Mouse (Mus musculus): ENCODE results near the gene Rptor. TPM values are rescaled to one million over a fixed set of nuclear protein-coding genes. Genes with fewer than 3 reads are reported as not detected.

Gene Rptor
- polyA plus RNA-seq, 1 experiment from 2014 or later, result 18.6 TPM

DNA sequence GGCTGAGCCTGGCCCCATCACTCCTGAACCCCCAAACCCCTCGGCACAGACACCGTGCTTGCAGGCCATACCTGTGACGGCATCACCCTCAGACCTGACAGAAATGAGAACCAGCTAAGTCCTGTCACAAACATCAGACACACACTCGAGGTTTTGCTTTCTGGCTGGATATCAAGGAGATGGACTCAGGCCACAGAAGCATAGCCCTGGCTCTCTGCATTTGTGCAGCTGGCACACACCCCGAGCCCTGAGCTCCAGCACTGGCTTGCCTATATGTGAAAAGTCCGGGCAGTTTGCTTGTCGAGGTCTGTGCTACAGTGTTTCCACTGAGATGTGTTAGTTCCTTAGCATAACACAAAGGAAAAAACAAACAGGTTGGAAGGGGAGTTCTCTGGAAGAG lies 305.0 kb downstream of the Rptor start:
- no peak for ATAC-seq (ENCODE audit: insufficient number of reproducible peaks, insufficient read depth, low FRiP score, low TSS enrichment, low read depth)
- Histone ChIP-seq H3K9ac (replicated peaks) (0 out of 2 replicates have a peak overlapping the region, but pooled peaks have one; percentile 23), H3K4me1 (replicated peaks) (peaks cover 12% of the 10 kb centered on the region), H3K4me3 (replicated peaks) (no peak overlapping the region), H3K27ac (no peak overlapping the region), H3K27me3 (0 out of 2 replicates have a peak, but pooled peaks cover 6% of the 10 kb centered on the region), H3K9me3 (no peaks in the 10 kb centered on the region), H3K36me3 (no peaks in the 10 kb centered on the region), H3K4me2 (no peak overlapping the region)
- WGBS, result 54% methylated on average over 7 of the region's 7 CpGs

DNA sequence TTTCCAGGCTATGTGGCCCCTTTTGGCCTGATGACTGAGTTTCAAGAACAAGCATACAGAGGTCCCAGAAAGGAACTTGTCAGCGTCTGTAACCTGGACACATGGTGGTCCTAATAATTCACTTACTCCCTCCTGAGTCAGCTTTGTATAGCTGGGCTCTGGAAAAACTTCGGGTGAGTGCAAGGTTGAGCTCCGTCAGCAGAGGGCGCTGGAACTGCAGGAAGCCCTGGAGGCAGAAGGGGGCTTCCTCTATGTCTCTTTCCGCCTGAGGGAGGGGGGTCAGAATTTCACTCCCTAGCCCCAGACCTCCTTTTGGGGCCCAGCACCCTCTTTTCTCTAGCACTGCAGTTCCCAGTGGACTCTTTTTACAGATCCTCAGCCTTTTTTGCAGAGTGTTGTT lies 306.7 kb downstream of the Rptor start:
- Histone ChIP-seq H3K9ac (replicated peaks) (no peak overlapping the region), H3K4me3 (replicated peaks) (no peak overlapping the region), H3K4me1 (replicated peaks) (peaks cover 20% of the 10 kb centered on the region), H3K9me3 (no peaks in the 10 kb centered on the region), H3K27ac (no peak overlapping the region), H3K4me2 (no peak overlapping the region), H3K27me3 (0 out of 2 replicates have a peak, but pooled peaks cover 6% of the 10 kb centered on the region), H3K36me3 (no peaks in the 10 kb centered on the region)
- ATAC-seq (ENCODE audit: insufficient number of reproducible peaks, insufficient read depth, low FRiP score, low TSS enrichment, low read depth), result no peak
- WGBS, result under 1% methylated on average over 5 of the region's 5 CpGs

- H3K4me2 ChIP-seq, result peak overlapping the region; percentile 91
- peak overlapping the region; percentile 95 for H3K4me3 ChIP-seq (replicated peaks)
- WGBS, result 6% methylated on average over 7 of the region's 7 CpGs
- peak overlapping the region; percentile 81 for H3K27ac ChIP-seq
- H3K9ac ChIP-seq (replicated peaks), result peak overlapping the region; percentile 94
- peaks cover 25% of the 10 kb centered on the region for H3K36me3 ChIP-seq
- no peaks in the 10 kb centered on the region for H3K9me3 ChIP-seq
- ATAC-seq (ENCODE audit: insufficient number of reproducible peaks, insufficient read depth, low FRiP score, low TSS enrichment, low read depth), result no peak
- 0 out of 2 replicates have a peak, but pooled peaks cover 6% of the 10 kb centered on the region for H3K27me3 ChIP-seq
- peaks cover 39% of the 10 kb centered on the region for H3K4me1 ChIP-seq (replicated peaks)
These were observed 310.1 kb downstream of the Rptor start for GRCm38 (mm10) chr11:119912845-119913244.

DNA sequence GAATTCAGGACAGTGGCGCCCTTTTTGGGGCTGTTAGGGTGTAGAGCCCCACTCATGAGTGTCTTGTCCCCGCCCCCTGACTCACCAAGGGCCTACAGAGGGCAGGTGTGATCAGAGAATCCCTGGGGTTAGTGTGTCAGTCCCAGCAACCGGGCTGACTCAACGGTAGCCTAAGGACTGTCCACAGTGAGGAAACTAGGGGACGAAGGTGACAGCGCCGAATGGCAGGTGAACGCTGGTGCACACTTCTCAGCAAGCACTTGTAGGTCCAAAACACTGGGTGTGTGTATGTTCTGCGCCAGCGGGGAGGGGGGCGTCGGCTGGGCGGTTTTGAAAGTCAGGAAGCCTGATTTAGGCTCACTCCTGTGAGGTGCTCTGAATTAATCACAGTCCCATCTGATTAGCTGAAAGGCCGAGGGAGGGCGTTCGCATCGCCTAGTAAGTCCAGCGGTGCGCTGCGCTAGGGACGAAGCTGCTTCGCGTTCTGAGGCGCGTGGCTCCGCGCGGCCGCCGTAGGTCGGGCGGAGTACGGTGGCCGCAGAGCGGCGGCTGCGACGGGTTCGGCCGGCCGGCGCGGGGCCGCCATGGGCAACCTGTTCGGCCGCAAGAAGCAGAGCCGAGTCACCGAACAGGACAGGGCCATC lies 310.7 kb downstream of the Rptor start, which contains the start of gene Chmp6:
Chmp6 (plus strand) TSS at position 151 of the 644 bp plus-strand sequence.
- ATAC-seq (ENCODE audit: insufficient number of reproducible peaks, insufficient read depth, low FRiP score, low TSS enrichment, low read depth), result peak; percentile 29
- H3K4me1 ChIP-seq (replicated peaks), result peaks cover 39% of the 10 kb centered on the region
- H3K36me3 ChIP-seq, result peaks cover 30% of the 10 kb centered on the region
- no peaks in the 10 kb centered on the region for H3K9me3 ChIP-seq
- 0 out of 2 replicates have a peak, but pooled peaks cover 6% of the 10 kb centered on the region for H3K27me3 ChIP-seq
- under 1% methylated on average over 48 of the region's 48 CpGs for WGBS
- H3K27ac ChIP-seq, result peak within 1 kb of the TSS; percentile 81
- peak within 1 kb of the TSS; percentile 95 for H3K4me3 ChIP-seq (replicated peaks)
- peak within 1 kb of the TSS; percentile 94 for H3K9ac ChIP-seq (replicated peaks)
- H3K4me2 ChIP-seq, result peak within 1 kb of the TSS; percentile 91

- Histone ChIP-seq H3K4me3 (replicated peaks) (peak overlapping the region; percentile 95), H3K36me3 (peaks cover 36% of the 10 kb centered on the region), H3K9me3 (no peaks in the 10 kb centered on the region), H3K4me2 (peak overlapping the region; percentile 91), H3K9ac (replicated peaks) (peak overlapping the region; percentile 94), H3K27me3 (0 out of 2 replicates have a peak, but pooled peaks cover under 1% of the 10 kb centered on the region), H3K27ac (peak overlapping the region; percentile 81), H3K4me1 (replicated peaks) (peaks cover 38% of the 10 kb centered on the region)
- under 1% methylated on average over 25 of the region's 26 CpGs for WGBS
- ATAC-seq (ENCODE audit: insufficient number of reproducible peaks, insufficient read depth, low FRiP score, low TSS enrichment, low read depth), result no peak; the same call in 1 of the 2 replicates
These were observed 311.2 kb downstream of the Rptor start for GRCm38 (mm10) chr11:119913935-119914314.

DNA sequence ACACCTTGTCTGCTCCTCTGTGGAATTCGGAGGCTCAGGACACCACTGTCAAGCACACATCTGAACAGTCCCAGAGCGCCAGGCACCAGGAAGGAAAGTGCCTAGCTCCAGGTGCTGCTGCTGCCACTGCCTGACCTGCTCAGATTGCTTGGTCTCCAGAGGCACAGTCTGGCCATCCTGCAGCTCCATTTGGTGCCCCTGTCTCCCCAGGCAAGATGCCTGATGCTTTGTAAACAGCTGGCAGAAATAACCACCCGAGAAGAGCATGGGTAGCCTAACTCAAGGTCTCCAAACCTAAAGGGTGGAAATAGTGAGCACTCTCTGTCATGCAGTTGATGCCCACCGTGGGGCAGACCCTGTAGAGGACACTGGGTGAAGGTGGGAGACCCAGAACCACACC lies 311.7 kb downstream of the Rptor start:
- Histone ChIP-seq H3K27me3 (no peaks in the 10 kb centered on the region), H3K9ac (replicated peaks) (peak overlapping the region; percentile 94), H3K27ac (peak overlapping the region; percentile 81), H3K4me3 (replicated peaks) (peak overlapping the region; percentile 95), H3K4me2 (peak overlapping the region; percentile 91), H3K9me3 (no peaks in the 10 kb centered on the region), H3K4me1 (replicated peaks) (peaks cover 35% of the 10 kb centered on the region), H3K36me3 (peaks cover 40% of the 10 kb centered on the region)
- WGBS, result 24% methylated on average over 4 of the region's 4 CpGs
- ATAC-seq (ENCODE audit: insufficient number of reproducible peaks, insufficient read depth, low FRiP score, low TSS enrichment, low read depth), result no peak

GRCm38 (mm10) chr11:119915666-119916065 lies 313.0 kb downstream of the Rptor start:
- peak overlapping the region; percentile 91; the same call in 1 of the 2 replicates for H3K4me2 ChIP-seq
- peaks cover 53% of the 10 kb centered on the region for H3K36me3 ChIP-seq
- no peak for ATAC-seq (ENCODE audit: insufficient number of reproducible peaks, insufficient read depth, low FRiP score, low TSS enrichment, low read depth)
- no peak overlapping the region for H3K27ac ChIP-seq
- no peaks in the 10 kb centered on the region for H3K9me3 ChIP-seq
- peak overlapping the region; percentile 9; the same call in 1 of the 2 replicates for H3K4me3 ChIP-seq (replicated peaks)
- H3K4me1 ChIP-seq (replicated peaks), result peaks cover 30% of the 10 kb centered on the region
- no peaks in the 10 kb centered on the region for H3K27me3 ChIP-seq
- H3K9ac ChIP-seq (replicated peaks), result peak overlapping the region; percentile 42; the same call in 1 of the 2 replicates
- 89% methylated on average over 9 of the region's 9 CpGs for WGBS

DNA sequence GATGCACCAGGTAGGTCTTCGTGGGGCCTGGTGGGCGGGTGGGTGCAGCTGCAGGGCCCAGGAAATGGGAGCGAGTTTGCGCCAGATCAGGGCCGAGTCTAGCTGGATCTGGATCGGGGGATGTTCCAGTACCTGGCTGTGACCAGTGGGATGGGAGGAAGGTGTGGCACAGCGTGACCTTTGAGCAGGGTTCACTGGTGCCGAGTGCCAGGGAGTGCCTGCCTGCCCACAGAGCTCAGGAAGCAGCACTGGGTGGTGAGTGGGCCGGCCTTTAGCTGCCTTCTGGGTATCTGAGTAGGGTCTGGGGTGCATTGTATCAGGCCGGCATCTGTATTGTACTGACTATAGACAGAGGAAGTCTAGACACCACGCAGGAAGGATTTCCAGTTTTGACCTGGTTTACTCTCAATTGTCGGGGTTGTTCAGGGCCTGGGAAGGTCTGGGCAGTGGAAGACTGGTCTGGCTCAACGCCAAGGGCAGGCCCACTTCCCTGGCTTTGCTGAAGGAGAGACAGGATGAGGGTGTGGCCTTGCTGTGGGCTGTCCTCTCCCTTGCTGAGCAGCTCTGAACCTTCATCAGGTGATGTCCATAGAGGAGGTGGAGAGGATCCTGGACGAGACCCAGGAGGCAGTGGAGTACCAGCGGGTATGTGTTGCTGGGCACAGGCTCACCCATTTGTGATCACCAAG lies 313.5 kb downstream of the Rptor start:
- H3K4me3 ChIP-seq (replicated peaks), result peak overlapping the region; percentile 9; the same call in 1 of the 2 replicates
- ATAC-seq (ENCODE audit: insufficient number of reproducible peaks, insufficient read depth, low FRiP score, low TSS enrichment, low read depth), result no peak
- peaks cover 30% of the 10 kb centered on the region for H3K4me1 ChIP-seq (replicated peaks)
- H3K9ac ChIP-seq (replicated peaks), result no peak overlapping the region
- 0 out of 2 replicates have a peak overlapping the region, but pooled peaks have one; percentile 91 for H3K4me2 ChIP-seq
- WGBS, result 88% methylated on average over 15 of the region's 15 CpGs
- H3K9me3 ChIP-seq, result no peaks in the 10 kb centered on the region
- H3K36me3 ChIP-seq, result peaks cover 56% of the 10 kb centered on the region
- H3K27me3 ChIP-seq, result no peaks in the 10 kb centered on the region
- H3K27ac ChIP-seq, result no peak overlapping the region

- Histone ChIP-seq H3K9ac (replicated peaks) (no peak overlapping the region), H3K36me3 (peaks cover 56% of the 10 kb centered on the region), H3K27me3 (no peaks in the 10 kb centered on the region), H3K27ac (no peak overlapping the region), H3K9me3 (no peaks in the 10 kb centered on the region), H3K4me3 (replicated peaks) (no peak overlapping the region), H3K4me1 (replicated peaks) (peaks cover 30% of the 10 kb centered on the region), H3K4me2 (no peak overlapping the region)
- no peak for ATAC-seq (ENCODE audit: insufficient number of reproducible peaks, insufficient read depth, low FRiP score, low TSS enrichment, low read depth)
- WGBS, result 92% methylated on average over 21 of the region's 21 CpGs
These were observed 314.2 kb downstream of the Rptor start for GRCm38 (mm10) chr11:119916834-119917469.

DNA sequence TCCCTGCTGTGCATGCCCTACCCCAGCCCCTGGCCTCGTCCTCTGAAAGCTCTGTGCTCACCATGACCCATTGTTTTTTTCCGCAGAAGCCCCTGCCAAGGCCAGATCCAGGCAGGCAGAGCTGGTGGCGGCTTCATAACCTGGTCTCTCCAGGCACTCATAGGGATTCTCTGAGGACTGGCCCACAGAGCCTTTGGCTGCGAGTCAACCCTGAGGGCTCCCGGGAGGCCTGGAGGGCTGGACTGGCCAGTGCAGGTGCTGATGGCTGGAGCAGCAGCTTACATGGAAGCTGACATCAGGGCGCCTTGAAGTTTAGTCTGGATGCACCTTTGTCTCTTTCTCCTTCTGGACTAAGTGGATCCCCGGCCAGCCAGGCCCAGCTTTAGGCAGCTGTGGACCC lies 315.8 kb downstream of the Rptor start:
- Histone ChIP-seq H3K36me3 (peaks cover 56% of the 10 kb centered on the region), H3K27me3 (no peaks in the 10 kb centered on the region), H3K27ac (no peak overlapping the region), H3K9ac (replicated peaks) (no peak overlapping the region), H3K9me3 (no peaks in the 10 kb centered on the region), H3K4me2 (no peak overlapping the region), H3K4me1 (replicated peaks) (peaks cover 21% of the 10 kb centered on the region), H3K4me3 (replicated peaks) (no peak overlapping the region)
- 88% methylated on average over 7 of the region's 7 CpGs for WGBS
- no peak for ATAC-seq (ENCODE audit: insufficient number of reproducible peaks, insufficient read depth, low FRiP score, low TSS enrichment, low read depth)

- no peak overlapping the region for H3K4me2 ChIP-seq
- no peak overlapping the region; the same call in 1 of the 2 replicates for H3K9ac ChIP-seq (replicated peaks)
- H3K9me3 ChIP-seq, result no peaks in the 10 kb centered on the region
- H3K27me3 ChIP-seq, result no peaks in the 10 kb centered on the region; the same call in 1 of the 2 replicates
- peaks cover 19% of the 10 kb centered on the region for H3K4me1 ChIP-seq (replicated peaks)
- no peak overlapping the region for H3K27ac ChIP-seq
- 91% methylated on average over 4 of the region's 4 CpGs for WGBS
- ATAC-seq (ENCODE audit: insufficient number of reproducible peaks, insufficient read depth, low FRiP score, low TSS enrichment, low read depth), result no peak
- H3K4me3 ChIP-seq (replicated peaks), result no peak overlapping the region
- peaks cover 56% of the 10 kb centered on the region for H3K36me3 ChIP-seq
These were observed 316.7 kb downstream of the Rptor start for GRCm38 (mm10) chr11:119919432-119919831.
